Mouse (Mus musculus) MN1 (cell line): Measurements from ENCODE around the gene Nt5c1a.
"Not testable (repeated sequence)": the region's sequence is repeated elsewhere in the genome, so short reads cannot be mapped to it uniquely, and the experiment has no call there.

ENCODE experiments used
- DNase-seq: peaks from one replicate; pipeline ENCODE4 v3.0.0-alpha.2; 2016; ENCODE audit warnings: low spot score

Nt5c1a gene

DNA sequence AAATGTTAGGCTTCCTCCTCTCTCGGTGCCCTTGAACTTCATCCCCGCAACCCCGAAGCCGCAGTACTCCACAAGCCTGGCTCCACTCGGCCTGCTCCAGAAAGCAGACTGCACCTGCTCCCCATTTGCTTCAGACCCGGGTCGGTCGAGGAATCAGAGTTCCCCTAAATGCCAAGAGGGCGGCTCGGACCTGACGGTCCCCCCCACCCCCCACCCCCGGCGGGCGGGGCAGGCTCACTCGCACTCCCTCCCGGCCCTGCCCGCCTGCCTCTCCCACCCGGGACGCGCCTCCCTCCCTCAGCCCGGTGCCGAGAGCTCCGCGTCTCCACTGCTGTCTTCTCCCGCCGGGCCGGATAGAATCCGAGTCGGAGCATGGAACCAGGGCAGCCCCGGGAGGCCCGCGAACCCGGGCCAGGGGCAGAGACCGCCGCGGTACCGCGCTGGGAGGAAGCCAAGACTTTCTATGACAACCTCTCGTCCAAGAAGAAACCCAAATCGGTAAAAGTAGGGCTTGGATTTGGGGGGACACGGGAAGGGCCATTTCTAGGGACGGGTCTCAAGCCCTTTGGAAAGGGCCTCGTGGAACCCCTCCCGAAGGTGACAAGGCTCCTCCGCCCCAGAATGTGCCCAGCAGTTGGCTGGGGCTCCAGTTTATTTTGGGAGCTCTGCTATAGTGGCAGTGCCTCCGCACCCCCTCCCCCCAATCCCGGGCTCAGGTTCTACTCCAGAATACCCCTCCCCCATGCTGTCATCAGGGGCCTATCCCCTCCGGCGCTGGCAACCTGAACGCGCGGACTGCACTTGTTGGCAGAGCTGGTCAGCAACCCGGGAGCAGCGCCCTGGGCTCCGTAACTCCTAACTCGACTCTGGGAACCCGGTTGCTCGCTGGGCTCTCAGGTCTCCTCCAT is at the start of gene Nt5c1a:
Gene Nt5c1a, plus strand, starts transcription at position 319 of the 908 bp plus-strand sequence.
- peak; percentile 44 for DNase-seq

DNA sequence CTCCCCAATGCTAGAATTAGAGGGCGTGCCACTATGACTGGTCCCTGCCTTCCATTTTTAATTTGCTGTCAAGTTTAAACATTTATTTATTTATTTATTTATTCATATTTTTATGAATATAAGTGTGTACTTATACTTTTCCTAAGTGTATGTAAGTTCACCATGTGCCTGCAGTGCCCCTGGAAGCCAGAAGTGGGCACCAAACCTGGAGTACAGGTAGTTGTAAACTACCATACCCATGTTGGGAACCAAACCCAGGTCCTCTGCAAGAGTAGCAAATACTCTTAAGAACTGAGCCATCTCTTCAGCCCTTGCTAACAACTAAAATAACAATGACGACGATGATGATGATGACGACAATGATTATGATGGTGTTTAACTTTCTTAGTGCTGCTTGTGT is 49.3 kb upstream of the Nt5c1a start:
- DNase-seq, result no peak

DNA sequence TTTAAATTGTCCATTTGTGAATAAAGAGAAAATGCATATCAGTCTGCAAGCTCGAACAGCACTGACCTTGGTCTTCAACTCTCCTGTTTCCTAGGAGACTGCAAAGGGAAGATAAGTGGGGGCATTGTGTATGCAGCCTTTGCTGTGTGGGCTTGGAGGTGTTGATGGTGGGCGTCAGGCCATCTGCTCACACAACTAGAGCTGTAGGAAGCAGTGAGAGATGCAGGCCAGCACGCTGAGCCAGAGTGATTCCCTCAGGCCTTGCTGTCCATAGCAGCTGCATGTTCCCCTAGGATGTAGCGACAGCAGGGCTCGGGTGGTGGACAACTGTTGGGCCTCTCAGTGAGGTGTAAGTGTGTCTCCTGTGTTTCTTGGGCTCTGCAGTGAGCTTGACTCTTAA is 48.3 kb upstream of the Nt5c1a start:
- DNase-seq, result no peak

DNA sequence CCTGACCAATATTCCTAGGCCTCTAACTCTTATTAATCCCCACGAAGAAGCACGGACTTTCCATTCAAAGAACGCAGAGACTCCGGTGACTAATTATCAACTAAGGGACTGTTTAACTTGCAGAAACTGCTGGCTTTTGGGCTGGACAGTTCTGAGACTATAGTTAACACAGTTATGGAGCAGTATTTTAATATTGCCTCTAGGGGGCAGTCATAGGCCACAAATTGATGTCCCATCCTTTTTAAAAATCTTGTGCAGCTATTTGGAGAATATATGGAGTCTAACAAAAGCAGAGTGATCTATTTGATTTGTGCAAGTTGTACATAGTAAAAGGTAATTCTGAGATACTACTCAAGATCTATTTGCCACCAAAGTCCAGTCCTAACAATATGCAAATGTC is 46.3 kb upstream of the Nt5c1a start:
- peak; percentile 57 for DNase-seq

DNA sequence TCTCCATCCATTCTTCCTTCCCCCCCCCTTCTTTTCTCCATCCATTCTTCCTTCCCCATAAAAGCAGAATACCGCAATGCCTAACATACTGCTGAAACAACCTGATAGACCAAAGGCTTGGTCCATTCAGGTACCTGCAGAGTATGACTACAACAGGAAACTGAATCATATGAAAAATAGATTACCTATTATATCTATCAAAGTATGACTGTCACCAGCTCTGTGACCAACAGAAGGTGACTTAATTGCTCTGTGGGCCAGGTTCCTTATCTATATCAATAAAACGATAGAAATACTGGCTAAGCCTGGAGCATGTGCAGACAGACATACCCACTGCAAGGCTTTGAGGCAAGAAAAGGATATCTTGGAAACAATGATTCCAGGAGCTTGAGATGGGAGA is 45.9 kb upstream of the Nt5c1a start:
- DNase-seq, result no peak

DNA sequence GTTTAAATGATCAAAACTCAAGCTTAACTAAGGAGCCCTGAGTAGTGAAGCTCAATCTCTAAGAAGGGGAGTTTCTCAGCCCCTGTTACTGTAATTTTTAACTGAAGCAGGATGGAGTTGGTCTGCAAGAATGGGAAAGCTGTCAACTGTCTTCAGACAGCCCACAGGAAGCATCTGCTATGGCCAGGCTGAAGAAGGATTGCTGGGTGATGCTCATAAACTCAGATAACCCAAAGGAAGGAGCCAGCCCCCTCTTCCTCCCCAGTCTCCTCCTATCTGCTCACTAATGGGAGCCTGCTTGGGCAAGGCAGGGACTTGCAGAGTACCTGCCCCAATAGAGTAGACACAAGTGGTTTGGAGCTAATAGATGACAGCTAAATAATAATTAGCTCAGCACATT is 45.5 kb upstream of the Nt5c1a start:
- DNase-seq, result no peak

DNA sequence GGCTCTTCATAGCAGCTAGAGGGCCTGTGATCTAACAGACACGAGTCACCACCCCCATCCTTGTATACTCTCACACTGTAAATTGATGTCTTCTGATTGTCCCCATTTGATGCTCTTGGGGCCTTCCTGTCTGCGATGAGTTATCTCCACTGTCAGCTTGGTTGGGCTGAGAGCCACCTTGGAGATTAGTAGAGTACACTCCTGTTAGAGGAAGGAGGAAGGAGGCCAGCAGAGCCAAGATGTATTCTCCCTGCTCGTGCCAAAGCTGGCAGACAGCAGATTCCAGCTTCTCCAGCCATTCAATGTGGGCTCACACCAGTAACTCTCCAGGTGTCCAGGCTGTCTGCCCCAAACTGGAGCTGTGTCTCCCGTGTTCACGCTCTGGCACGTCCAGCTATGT is 40.7 kb upstream of the Nt5c1a start:
- DNase-seq, result no peak

DNA sequence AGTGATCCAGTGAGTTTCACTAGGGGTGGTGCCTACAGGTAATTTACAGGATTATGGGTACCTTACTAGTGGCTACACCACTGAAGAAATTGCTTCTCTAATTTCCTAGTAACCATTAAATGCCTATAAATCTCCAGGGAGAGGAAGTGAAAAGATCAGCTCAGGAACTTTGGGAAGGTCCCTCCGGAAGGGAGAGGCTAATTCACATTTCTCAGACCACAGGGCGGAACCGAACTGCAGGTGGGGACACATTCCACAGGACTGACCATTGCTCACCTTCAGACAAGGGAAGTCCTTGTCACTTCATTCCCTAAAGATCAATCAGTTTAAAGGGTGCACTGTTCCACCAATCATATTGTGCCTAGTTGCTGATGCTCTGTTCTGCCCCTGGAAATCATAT is 40.1 kb upstream of the Nt5c1a start:
- not testable (repeated sequence) for DNase-seq

DNA sequence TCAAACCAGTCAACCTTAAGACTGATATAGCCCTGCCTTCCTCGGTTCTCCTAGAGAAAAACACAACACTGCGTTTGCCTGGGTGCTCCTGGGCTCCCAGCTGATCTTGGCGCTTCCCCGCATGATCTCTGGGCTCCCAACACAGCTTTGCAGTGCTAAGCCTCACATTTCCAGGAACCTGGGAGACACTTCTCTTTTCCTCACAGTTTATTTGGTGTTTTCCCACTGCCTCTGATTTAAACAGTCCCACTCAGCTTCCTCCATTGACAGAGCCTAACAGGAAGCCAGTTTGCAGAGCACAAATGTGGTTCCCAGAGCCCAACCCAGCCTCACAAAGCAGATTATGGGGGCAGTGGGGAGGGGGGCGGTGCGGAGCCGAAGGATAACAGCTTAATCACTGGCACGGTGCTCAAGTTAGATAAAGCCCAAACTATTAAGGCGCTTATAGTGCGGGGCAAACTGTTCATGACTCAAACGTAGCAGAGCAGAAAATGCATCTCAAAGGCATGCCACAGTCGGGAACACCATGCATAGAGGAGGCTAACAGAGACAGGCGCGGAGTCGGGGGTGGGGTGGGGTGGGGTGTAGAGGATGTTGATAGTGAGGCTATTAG is 38.9 kb upstream of the Nt5c1a start:
- DNase-seq, result no peak

DNA sequence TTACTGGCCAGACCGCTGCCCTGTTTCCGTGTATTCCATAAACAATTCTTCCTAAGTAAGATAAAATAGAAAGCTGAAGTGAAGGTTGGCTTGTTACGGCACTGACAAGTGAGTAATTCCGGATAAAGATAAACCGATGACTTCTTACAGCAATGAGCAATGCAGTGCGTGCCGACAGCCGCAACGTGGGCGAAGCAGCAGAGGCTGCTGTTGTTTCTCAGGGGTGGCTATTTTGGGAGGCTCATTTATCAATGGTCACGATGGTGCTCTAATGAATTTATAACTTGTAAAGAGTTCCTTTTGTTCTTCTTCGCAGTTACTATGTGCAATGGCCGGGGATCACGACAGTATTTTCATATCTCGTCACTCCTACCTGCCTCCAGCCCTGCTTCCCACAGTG is 37.1 kb upstream of the Nt5c1a start:
- DNase-seq, result no peak

DNA sequence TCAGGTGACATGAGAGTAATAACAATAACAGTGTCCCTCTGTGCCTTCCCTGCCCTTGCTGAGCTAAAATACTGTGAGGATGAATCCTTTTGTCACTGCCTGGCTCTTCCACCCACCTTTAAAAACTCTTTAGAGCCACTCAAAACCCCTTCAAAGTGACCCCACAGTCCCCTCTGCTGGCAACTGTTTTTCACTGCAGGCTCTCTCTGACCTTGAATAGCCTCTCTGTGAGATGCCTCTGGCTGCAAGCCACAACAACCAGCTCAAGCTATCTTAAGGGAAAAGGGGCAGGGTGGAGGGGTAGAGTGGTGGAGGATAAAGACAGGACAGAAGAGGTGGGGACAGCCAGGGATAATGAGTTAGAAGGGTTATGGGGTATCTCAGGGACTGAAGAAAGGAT is 29.5 kb upstream of the Nt5c1a start:
- DNase-seq, result no peak

DNA sequence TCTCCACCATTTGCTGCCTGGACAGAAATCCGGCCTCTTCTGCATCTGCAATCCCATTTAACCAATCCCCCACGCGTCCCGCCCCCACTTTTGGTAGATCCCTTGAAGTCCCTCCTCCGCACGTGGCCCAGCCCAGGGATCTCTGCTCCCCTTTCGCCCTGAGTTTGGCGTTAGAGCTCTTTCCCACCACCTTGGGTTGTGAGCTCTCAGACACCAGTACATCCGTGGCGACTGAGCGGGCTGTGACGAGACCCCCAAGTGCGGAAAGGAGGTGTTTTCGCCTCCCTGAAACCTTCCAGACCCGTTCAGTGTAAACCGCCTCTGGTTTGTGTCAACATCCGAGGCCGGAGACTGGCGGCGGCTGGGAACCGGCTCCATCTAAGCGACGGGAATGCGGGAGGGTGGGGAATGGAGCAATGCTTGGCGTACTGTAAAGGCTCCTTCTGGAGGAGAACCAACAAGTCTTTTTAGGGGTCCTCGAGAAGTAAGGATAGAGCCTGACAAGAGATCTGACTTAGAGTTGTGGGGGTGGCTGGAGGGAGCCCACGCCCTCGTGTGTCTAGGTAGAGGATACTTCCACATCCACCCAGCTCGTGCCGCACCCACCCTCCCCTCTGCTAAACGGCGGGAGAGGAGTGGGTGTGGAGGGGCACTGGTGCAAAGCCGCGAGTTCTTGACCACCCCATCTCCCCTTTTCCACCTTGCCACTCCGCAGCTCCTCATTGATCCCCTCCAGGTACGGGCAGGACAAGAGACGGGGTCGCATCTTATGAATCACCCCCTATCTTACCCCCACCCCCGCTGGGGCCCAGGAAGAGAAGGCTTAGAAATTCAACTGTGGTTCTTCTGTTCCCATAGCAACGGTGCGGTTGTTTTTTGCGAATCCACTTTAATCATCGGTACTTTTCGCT is 18.7 kb upstream of the Nt5c1a start, which contains the start of gene Hpcal4:
Gene Hpcal4, plus strand, starts transcription at position 900 of the 911 bp plus-strand sequence.
- DNase-seq, result no peak

DNA sequence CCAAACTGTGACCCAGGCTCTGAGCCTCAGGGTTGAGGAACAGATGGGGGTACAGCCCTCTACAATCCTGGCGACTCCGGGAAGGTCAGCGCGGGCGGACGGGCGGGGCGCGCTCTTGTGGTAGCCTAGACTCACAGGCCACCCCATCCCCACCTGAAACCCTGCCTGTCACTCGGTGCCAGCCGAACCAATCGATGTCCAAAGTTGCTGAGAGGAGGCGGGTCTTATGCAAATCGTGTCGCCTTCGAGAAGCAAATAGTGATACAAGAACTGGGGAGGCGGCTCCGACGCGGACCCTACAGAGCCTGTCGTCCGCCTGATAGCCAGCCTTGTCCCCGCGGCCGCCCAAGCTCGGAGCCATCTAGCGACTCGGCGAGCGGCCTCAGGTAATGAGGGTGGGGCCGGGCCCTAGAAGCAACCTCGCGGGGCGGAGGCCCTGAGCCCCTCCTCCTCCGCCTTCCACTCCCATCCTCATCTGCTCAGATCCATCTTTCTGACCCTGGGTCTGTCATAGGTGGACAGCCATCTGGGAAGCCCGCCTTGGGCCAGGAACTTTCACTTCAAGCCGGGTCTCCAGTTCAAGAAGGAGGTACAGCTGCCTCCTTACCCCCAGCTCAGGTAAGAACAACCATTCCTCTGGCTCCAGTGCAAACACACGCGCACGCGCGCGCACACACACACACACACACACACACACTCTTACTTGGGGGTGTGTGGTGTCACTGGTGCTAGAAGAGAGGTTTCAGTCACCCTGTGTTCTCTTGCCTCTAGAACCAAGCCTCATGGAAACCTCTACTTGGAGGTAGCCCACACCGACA is 17.9 kb upstream of the Nt5c1a start:
- peak; percentile 75 for DNase-seq

DNA sequence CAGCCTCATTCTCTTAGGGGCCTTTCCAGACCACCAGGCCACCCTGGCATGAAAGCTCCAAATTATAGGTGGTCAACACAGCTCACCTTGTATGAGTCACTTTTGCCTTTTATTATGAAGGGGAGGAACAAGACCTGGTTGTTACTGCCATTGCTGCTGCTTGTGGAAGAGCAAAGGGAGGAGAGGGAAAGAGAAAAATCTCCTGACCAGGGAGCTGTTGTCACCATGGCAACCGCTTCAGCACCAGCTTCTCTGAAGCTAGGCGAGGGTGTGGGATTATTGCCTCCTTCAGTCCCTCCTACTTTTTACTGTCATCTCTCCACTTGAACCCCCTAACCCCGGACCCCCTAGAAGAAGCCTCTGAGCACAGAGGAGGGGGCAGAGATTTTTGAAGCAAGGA is 16.5 kb upstream of the Nt5c1a start:
- no peak for DNase-seq

DNA sequence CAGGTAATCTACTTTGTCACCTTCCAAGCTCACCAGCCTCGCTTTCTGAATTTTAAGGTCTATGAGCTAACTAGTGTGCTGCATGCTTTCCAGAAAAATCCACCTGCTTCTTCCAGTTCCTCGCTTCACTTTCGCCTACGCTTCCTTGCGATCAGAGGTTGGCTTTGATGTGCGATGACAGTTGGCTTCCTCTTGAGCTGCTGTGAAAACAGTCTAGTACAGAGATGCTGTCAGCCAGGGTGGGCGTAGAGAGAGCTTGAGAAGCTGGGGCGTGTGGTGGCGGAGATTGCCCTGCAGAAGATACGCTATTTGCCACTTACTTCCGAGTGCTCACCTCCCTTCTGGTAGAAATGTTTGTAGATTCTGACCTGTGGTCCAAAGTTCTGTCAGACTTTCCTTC is 9.0 kb upstream of the Nt5c1a start:
- DNase-seq, result no peak

DNA sequence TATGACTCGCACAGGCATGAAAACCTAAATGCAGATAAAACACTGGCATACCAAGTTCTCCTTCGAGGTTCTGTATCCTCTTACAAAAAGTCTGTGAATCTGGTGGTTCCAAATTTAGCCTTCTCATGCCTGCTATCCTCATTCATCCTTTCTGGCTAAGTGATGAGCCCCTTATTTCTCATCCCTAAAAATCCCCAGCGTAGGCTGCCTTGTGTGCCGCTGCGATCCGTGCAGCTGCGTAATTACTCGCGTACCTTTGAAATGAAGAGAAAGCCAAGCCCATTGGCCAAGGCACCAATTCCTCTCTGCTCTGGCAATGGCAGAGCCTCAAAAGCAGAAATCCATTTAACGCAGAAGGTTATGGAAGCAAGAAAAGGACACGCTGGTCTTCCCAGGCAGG is 7.5 kb upstream of the Nt5c1a start:
- DNase-seq, result no peak

DNA sequence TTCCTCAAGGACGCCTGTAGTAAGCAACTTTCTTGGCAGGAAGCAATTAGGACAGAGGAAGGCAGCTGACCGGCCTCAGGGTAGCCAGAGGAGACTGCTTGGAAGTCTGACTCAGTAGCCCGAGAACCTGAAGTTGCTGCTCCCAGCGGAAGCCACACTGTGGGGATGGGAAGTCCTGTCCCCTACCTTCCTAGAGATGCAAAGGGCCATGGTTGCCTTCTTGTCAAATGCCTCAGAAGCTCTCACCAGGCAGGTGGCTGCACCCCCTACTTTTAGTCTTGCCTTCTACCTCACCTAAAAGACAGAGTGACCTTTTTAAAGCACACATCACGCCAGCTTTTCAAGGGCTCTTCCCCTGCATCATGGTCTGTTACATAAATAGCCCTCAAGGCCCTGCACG is 4.6 kb upstream of the Nt5c1a start:
- no peak for DNase-seq

DNA sequence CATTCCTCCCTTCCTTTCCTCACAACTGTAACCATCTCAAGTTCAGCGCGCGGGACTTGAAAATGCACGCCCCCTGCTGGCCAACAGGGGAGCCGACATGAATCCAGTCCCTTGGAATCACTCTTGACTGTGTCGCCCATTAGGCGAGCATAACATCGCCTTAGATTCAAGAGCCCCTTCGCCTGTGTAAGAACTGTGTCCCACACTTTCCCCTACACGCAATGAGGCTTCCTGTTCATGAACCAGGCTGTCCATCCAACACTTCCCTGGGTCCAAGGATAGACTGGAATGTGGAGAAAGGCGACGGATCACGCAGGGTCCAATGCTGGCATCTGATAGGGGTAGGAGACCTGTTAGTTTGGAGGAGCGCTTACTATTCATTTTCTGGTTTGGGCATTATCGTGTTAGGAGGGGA is 526 bp upstream of the Nt5c1a start:
- DNase-seq, result peak; percentile 72

DNA sequence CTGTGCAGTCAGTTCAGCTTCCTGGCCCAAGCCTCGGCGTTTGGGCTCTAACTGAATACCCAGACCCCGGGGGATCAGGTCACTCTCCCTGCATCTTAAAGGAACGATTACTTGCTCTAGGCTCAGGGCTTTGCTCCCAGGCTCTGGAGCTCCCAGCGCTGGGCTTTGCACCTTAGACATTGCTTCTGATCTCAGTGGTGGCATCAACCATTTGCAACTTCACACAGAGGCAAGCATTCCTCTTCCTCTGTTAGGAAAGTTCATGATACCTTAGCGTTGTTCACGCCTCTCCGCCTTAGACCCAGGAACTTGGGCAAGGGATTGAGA is 753 bp downstream of the Nt5c1a start:
- no peak for DNase-seq

DNA sequence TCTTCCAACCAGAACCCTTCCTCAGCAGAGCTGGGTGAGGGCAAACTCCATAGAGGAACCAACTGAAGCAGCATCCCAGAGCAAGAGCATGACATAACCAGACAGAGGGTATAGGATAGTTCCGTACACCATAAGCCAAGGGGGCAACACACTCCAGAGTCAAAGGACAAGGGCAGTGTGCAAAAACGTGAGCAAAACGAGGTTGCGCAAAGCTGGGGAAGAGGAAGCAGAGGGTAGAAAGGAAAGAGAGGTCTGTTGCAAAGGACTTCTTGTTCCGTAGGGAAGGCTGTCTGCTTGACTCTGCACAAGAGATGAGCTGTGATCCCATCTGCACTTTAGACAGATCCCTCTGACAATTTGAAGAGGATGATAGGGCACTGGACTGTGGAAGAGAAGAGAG is 6.0 kb downstream of the Nt5c1a start:
- DNase-seq, result no peak

DNA sequence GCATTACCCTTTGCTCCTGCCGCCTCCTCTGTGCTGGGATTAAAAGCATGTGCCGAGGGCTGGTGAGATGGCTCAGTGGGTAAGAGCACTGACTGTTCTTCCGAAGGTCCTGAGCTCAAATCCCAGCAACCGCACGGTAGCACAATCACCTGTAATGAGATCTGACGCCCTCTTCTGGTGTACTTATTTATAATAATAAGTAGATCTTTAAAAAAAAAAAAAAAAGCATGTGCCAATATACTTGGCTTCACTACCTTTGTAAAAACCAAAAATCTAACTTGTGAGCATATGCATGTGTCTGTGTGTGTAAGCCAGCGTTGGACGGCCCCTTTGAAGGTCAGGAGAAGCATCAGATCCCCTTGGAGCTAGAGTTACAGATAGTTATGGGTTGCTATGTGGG is 9.7 kb downstream of the Nt5c1a start:
- no peak for DNase-seq

DNA sequence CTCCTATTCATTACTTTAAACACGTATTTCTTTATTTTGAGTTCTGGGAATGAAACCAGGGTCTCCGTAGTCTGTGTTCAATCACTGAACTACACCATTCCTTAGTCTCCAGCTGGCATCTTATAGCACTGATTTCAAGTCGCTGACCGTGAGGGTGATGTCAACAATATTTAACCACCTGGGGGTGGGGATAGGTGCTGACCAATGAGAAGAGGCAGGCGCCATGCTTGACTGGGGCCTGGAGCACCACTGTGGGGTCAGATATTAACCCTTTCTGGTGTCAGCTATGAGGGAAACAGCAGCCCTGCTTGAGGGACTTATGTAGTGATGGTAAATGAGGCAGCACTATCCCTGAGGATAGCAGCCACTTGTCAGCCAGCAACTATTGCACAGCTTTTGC is 10.1 kb downstream of the Nt5c1a start:
- no peak for DNase-seq
